Mouse (Mus musculus): ENCODE results near the gene Cacna1d. TPM values are rescaled to one million over a fixed set of nuclear protein-coding genes. Genes with fewer than 3 reads are reported as not detected.
A peak's percentile ranks its signal among the peaks of the same experiment; 100 is the strongest.

Cacna1d gene
- total and polyA plus RNA-seq, 2 experiments = 0.55 to 0.72 TPM

DNA sequence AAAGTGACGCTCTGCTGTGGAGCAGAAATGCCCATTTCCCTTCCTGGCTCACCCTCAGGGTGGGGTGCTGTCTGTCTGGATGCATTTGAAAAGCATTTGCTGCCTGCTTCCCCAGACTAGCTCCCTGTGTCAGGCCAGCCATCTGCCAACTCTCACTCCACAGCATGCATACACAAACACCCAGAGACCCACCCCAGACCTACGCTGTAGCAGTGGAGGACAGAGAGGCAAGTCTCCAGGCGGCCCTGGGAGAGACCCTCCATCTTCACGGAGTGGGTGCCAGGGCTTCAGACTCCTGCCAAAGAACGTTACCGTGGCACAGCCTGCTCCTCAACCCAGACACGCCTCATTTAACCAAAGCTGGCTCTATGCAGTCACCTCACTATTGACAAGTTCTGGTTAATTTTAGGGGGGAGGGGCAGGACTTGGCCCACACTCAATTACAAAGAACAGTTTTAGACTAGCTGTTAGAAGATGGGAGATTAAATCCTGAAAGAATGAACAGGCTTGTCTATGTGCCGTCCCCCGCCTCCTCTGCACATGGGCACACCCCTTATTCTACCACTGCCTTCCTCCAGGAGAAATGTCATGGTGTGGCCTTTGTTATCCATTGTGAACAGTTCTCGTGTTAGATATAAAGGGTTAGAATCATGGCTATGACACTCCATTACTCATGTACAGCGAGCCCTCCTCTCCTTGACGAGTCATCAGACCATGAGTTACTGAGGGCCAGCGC is 435.1 kb downstream of the Cacna1d start:
- no peaks in the 10 kb centered on the region for H3K27me3 ChIP-seq (ENCODE audit: control insufficient read depth, insufficient read depth, low read length)
- no peak for TF ChIP-seq CTCF (IDR thresholded peaks at IDR 0.05; ENCODE audit: low read depth, low read length)
- no peak for TF ChIP-seq POLR2A (IDR thresholded peaks at IDR 0.05; ENCODE audit: extremely low read depth, insufficient read depth, low read length)
- H3K36me3 ChIP-seq (ENCODE audit: control insufficient read depth, insufficient read depth, low read length) = no peaks in the 10 kb centered on the region
- no peaks in the 10 kb centered on the region for H3K4me1 ChIP-seq (ENCODE audit: control insufficient read depth, insufficient read depth, low read length)
- H3K4me3 ChIP-seq (ENCODE audit: insufficient read depth, low read depth, low read length) = no peak overlapping the region
- WGBS = 76% methylated on average over 13 of the region's 13 CpGs
- H3K9ac ChIP-seq (ENCODE audit: low read depth, low read length) = no peak overlapping the region
- no peaks in the 10 kb centered on the region for H3K79me2 ChIP-seq (ENCODE audit: control insufficient read depth, insufficient read depth, low read length)
- no peak overlapping the region for H3K27ac ChIP-seq (replicated peaks; ENCODE audit: insufficient read depth, low read depth, low read length)
- no peak for DNase-seq (ENCODE audit: extremely low read depth, low read depth, low spot score)

DNA sequence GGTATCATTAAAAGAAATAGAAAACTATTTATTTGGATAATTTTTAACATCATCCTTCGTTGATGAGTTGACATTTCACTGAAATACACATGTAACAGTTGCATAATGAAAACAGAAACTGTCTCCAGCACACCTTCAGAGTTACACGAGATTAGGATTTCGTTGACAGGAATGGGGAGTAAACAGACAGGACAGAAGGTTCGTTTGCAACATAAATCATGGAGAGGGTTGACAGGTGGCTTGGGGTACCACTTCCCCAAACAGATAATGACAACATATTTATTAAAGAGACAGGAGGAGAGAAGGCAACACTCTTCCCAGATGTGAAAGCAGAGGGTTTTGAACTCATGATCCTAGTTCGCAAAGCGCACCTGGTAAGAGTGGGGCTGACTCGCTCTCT is 436.3 kb downstream of the Cacna1d start:
- Histone ChIP-seq H3K36me3 (ENCODE audit: control insufficient read depth, insufficient read depth, low read length) (no peaks in the 10 kb centered on the region), H3K27ac (replicated peaks; ENCODE audit: insufficient read depth, low read depth, low read length) (no peak overlapping the region), H3K4me3 (ENCODE audit: insufficient read depth, low read depth, low read length) (no peak overlapping the region), H3K79me2 (ENCODE audit: control insufficient read depth, insufficient read depth, low read length) (no peaks in the 10 kb centered on the region), H3K4me1 (ENCODE audit: control insufficient read depth, insufficient read depth, low read length) (no peaks in the 10 kb centered on the region), H3K9ac (ENCODE audit: low read depth, low read length) (no peak overlapping the region), H3K27me3 (ENCODE audit: control insufficient read depth, insufficient read depth, low read length) (no peaks in the 10 kb centered on the region)
- WGBS = 49% methylated on average over 7 of the region's 7 CpGs
- TF ChIP-seq POLR2A (IDR thresholded peaks at IDR 0.05; ENCODE audit: extremely low read depth, insufficient read depth, low read length) (no peak), CTCF (IDR thresholded peaks at IDR 0.05; ENCODE audit: low read depth, low read length) (no peak)
- DNase-seq (ENCODE audit: extremely low read depth, low read depth, low spot score) = no peak

DNA sequence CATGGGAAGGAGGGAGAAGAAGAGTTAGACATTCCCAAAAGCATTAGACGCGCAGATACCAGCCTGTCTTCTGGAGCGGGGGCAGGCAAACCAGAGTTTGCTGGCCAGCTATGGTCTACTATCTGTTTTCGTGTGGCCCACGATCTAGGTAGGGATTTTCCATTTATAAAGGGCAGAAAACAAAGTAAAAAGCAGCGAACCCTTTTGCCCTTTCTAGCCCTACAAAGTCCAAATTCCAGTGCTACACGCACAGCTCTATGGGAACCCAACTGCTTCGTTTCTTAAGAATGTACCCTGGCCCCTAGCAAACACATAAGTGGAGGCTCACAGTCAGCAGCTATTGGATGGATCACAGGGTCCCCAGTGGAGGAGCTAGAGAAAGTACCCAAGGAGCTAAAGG is 441.0 kb downstream of the Cacna1d start:
- Histone ChIP-seq H3K9ac (ENCODE audit: low read depth, low read length) (no peak overlapping the region), H3K36me3 (ENCODE audit: control insufficient read depth, insufficient read depth, low read length) (no peaks in the 10 kb centered on the region), H3K4me3 (ENCODE audit: insufficient read depth, low read depth, low read length) (no peak overlapping the region), H3K4me1 (ENCODE audit: control insufficient read depth, insufficient read depth, low read length) (no peaks in the 10 kb centered on the region), H3K27ac (replicated peaks; ENCODE audit: insufficient read depth, low read depth, low read length) (no peak overlapping the region), H3K27me3 (ENCODE audit: control insufficient read depth, insufficient read depth, low read length) (no peaks in the 10 kb centered on the region), H3K79me2 (ENCODE audit: control insufficient read depth, insufficient read depth, low read length) (no peaks in the 10 kb centered on the region)
- WGBS = 82% methylated on average over 8 of the region's 8 CpGs
- no peak for TF ChIP-seq POLR2A (IDR thresholded peaks at IDR 0.05; ENCODE audit: extremely low read depth, insufficient read depth, low read length)
- TF ChIP-seq CTCF (IDR thresholded peaks at IDR 0.05; ENCODE audit: low read depth, low read length) = no peak
- DNase-seq (ENCODE audit: extremely low read depth, low read depth, low spot score) = no peak

DNA sequence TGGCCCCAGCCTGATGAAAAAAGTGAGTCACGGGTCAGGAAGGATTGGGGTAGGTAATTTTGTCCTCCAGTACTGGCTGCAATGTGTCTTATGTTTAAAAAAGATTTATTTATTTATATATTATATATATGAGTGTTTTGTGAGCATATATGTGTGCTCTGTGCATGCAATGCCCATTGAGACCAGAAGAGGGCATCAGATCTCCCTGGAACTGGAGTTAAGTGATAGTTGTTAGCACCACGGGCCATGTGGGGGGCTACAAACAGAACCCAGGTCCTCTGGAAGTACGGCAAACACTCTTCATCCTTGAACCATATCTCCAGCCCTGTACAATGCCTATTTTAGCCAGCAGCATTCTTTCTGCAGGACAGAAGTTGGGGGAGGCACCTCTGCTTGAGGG is 443.2 kb downstream of the Cacna1d start:
- Histone ChIP-seq H3K27me3 (ENCODE audit: control insufficient read depth, insufficient read depth, low read length) (no peaks in the 10 kb centered on the region), H3K4me1 (ENCODE audit: control insufficient read depth, insufficient read depth, low read length) (no peaks in the 10 kb centered on the region), H3K4me3 (ENCODE audit: insufficient read depth, low read depth, low read length) (no peak overlapping the region), H3K36me3 (ENCODE audit: control insufficient read depth, insufficient read depth, low read length) (no peaks in the 10 kb centered on the region), H3K9ac (ENCODE audit: low read depth, low read length) (no peak overlapping the region), H3K79me2 (ENCODE audit: control insufficient read depth, insufficient read depth, low read length) (no peaks in the 10 kb centered on the region), H3K27ac (replicated peaks; ENCODE audit: insufficient read depth, low read depth, low read length) (no peak overlapping the region)
- no peak for DNase-seq (ENCODE audit: extremely low read depth, low read depth, low spot score)
- TF ChIP-seq CTCF (IDR thresholded peaks at IDR 0.05; ENCODE audit: low read depth, low read length) (peak; percentile 7; the same call in 1 of the 2 replicates), POLR2A (IDR thresholded peaks at IDR 0.05; ENCODE audit: extremely low read depth, insufficient read depth, low read length) (no peak)
- 80% methylated on average over 3 of the region's 3 CpGs for WGBS

DNA sequence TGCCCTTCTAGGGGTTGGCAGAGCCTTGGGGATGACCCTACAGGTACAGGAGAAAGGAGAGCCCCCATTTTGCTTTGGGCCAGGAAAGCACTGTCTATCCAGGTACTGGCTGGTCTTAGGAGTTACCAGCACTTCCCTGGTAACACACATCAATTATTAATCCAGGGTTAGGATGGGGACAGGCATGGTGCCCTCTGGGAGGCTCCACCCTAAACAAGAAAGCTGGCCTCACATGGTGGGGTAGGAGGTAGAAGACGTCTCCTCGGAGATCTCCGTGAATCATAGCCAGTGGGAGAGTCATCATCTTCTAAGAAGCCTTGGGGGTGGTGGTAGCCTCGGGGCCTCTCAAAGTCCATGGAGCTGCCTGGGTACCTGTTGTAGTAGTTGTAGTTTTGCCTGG is 444.3 kb downstream of the Cacna1d start:
- Histone ChIP-seq H3K9ac (ENCODE audit: low read depth, low read length) (no peak overlapping the region), H3K27me3 (ENCODE audit: control insufficient read depth, insufficient read depth, low read length) (no peaks in the 10 kb centered on the region), H3K4me3 (ENCODE audit: insufficient read depth, low read depth, low read length) (no peak overlapping the region), H3K27ac (replicated peaks; ENCODE audit: insufficient read depth, low read depth, low read length) (no peak overlapping the region), H3K79me2 (ENCODE audit: control insufficient read depth, insufficient read depth, low read length) (no peaks in the 10 kb centered on the region), H3K36me3 (ENCODE audit: control insufficient read depth, insufficient read depth, low read length) (no peaks in the 10 kb centered on the region), H3K4me1 (ENCODE audit: control insufficient read depth, insufficient read depth, low read length) (no peaks in the 10 kb centered on the region)
- 88% methylated on average over 4 of the region's 4 CpGs for WGBS
- TF ChIP-seq CTCF (IDR thresholded peaks at IDR 0.05; ENCODE audit: low read depth, low read length) = no peak
- DNase-seq (ENCODE audit: extremely low read depth, low read depth, low spot score) = no peak

DNA sequence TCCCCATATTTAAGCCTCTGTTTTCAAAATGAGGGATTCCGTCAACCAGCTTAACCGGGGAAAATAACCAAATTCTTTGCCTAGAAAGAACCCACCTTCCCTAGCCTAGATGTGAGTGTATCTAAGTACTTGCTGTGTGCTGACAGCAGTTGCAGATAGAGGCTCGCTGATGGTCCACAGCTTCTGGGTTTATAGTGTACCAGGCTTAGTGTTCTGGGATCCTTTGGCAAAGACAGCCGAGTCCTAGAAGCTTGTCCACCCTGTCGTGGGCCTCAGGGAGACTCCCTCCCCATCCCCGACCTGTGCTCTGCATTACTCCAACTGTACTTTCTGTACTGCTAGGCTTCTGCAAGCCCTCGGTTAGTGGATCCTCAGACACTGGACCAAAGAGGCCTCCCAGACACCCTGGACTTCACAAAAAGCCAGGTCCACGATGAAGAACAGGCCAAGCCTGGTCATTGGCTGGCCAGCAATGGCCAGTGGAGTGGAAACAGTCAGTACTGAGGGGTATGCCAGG is 445.5 kb downstream of the Cacna1d start:
- no peaks in the 10 kb centered on the region for H3K27me3 ChIP-seq (ENCODE audit: control insufficient read depth, insufficient read depth, low read length)
- no peaks in the 10 kb centered on the region for H3K79me2 ChIP-seq (ENCODE audit: control insufficient read depth, insufficient read depth, low read length)
- no peak overlapping the region for H3K27ac ChIP-seq (replicated peaks; ENCODE audit: insufficient read depth, low read depth, low read length)
- no peak overlapping the region for H3K4me3 ChIP-seq (ENCODE audit: insufficient read depth, low read depth, low read length)
- TF ChIP-seq CTCF (IDR thresholded peaks at IDR 0.05; ENCODE audit: low read depth, low read length) = no peak
- no peak for TF ChIP-seq POLR2A (IDR thresholded peaks at IDR 0.05; ENCODE audit: extremely low read depth, insufficient read depth, low read length)
- no peaks in the 10 kb centered on the region for H3K4me1 ChIP-seq (ENCODE audit: control insufficient read depth, insufficient read depth, low read length)
- H3K9ac ChIP-seq (ENCODE audit: low read depth, low read length) = no peak overlapping the region
- no peak for DNase-seq (ENCODE audit: extremely low read depth, low read depth, low spot score)
- H3K36me3 ChIP-seq (ENCODE audit: control insufficient read depth, insufficient read depth, low read length) = no peaks in the 10 kb centered on the region
- WGBS = 88% methylated on average over 8 of the region's 8 CpGs

Measured in liver, adult 2 months (tissue).